Mouse (Mus musculus): ENCODE results near the gene Bfar. TPM values are rescaled to one million over a fixed set of nuclear protein-coding genes. Genes with fewer than 3 reads are reported as not detected.

Gene Bfar
- polyA plus RNA-seq, 1 experiment from 2014 or later: 44.3 TPM

DNA sequence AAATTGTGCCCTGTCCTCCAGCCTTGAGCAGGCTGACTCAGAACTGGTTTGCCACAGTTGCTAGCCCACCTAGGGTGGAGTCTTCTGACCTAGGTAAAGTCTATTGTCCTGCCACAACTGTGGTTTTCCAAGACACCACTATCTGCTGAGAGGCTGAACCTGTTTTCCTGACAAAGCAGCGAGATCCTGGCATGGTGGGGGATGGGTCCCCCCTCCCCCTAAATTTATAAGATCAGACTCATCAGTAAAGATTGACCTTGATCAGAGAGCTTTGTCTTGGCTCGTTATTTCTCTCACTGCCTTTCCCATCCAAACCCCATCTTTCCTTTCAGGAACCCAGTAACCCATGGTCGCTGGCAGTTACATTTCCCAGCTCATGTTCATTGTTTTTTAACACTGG, 78.3 kb downstream of the Bfar start:
- 55% methylated on average over 3 of the region's 3 CpGs for WGBS
- Histone ChIP-seq H3K4me1 (ENCODE audit: control insufficient read depth, insufficient read depth, low read length) (no peaks in the 10 kb centered on the region), H3K27ac (ENCODE audit: low read length) (no peak overlapping the region), H3K9me3 (replicated peaks; ENCODE audit: control insufficient read depth, low read length) (no peaks in the 10 kb centered on the region), H3K36me3 (ENCODE audit: control insufficient read depth, insufficient read depth) (no peaks in the 10 kb centered on the region), H3K27me3 (ENCODE audit: control insufficient read depth, insufficient read depth, low read length) (no peaks in the 10 kb centered on the region), H3K4me3 (ENCODE audit: low read length) (no peak overlapping the region), H3K4me2 (ENCODE audit: low read depth, low read length) (no peak overlapping the region), H3K9ac (ENCODE audit: low read length) (no peak overlapping the region)
- no peak for ATAC-seq (replicated peaks; ENCODE audit: extremely low read depth, insufficient read depth, low FRiP score)

GRCm38 (mm10) chr16:13750626-13751025, 79.0 kb downstream of the Bfar start:
- Histone ChIP-seq H3K27me3 (ENCODE audit: control insufficient read depth, insufficient read depth, low read length) (no peaks in the 10 kb centered on the region), H3K36me3 (ENCODE audit: control insufficient read depth, insufficient read depth) (no peaks in the 10 kb centered on the region), H3K4me2 (ENCODE audit: low read depth, low read length) (no peak overlapping the region), H3K9me3 (replicated peaks; ENCODE audit: control insufficient read depth, low read length) (no peaks in the 10 kb centered on the region), H3K4me1 (ENCODE audit: control insufficient read depth, insufficient read depth, low read length) (no peaks in the 10 kb centered on the region), H3K9ac (ENCODE audit: low read length) (no peak overlapping the region), H3K27ac (ENCODE audit: low read length) (no peak overlapping the region), H3K4me3 (ENCODE audit: low read length) (no peak overlapping the region)
- no peak for ATAC-seq (replicated peaks; ENCODE audit: extremely low read depth, insufficient read depth, low FRiP score)
- whole genome bisulfite sequencing: 94% methylated on average over 13 of the region's 13 CpGs

Other genes starting within 250 kb of the Bfar start
- 29.0 and 29.2 TPM in 2 replicates for gene Parn, start 3.7 kb upstream of the Bfar start, polyA plus RNA-seq (2015; fragmentation: Nextera tagmentation; extraction: Ambion mirVana)
- gene 3110001I22Rik, start 71 bp downstream of the Bfar start, polyA plus RNA-seq (2015; fragmentation: Nextera tagmentation; extraction: Ambion mirVana): 2.9 and 3.5 TPM in 2 replicates
- 0.43 and 0.56 TPM in 2 replicates for gene Pla2g10, start 59.1 kb downstream of the Bfar start, polyA plus RNA-seq (2015; fragmentation: Nextera tagmentation; extraction: Ambion mirVana)
- 50.6 and 51.5 TPM in 2 replicates for gene Rrn3, start 108.8 kb downstream of the Bfar start, polyA plus RNA-seq (2015; fragmentation: Nextera tagmentation; extraction: Ambion mirVana)
- 145 and 150 TPM in 2 replicates for gene Ntan1, start 147.0 kb downstream of the Bfar start, polyA plus RNA-seq (2015; fragmentation: Nextera tagmentation; extraction: Ambion mirVana)
- 58.1 and 65.8 TPM in 2 replicates for gene Pdxdc1, start 231.3 kb downstream of the Bfar start, polyA plus RNA-seq (2015; fragmentation: Nextera tagmentation; extraction: Ambion mirVana)
- gene Mpv17l, start 231.3 kb downstream of the Bfar start, polyA plus RNA-seq (2015; fragmentation: Nextera tagmentation; extraction: Ambion mirVana): 1.7 and 2.3 TPM in 2 replicates

Measured in heart, embryonic 16.5 days (tissue).